Mouse (Mus musculus) G1E (cell line): ENCODE results near the gene C4b. TPM values are rescaled to one million over a fixed set of nuclear protein-coding genes. Genes with fewer than 3 reads are reported as not detected.

ENCODE experiments used
- ATAC-seq: 2 replicates; pipeline ENCODE4 v1.8.0; 2016; ENCODE audit warnings: mild to moderate bottlenecking; ENCODE audit not compliant: insufficient number of reproducible peaks, poor library complexity, low FRiP score, severe bottlenecking; ENCODE audit errors: extremely low read depth
- DNase-seq: peaks from one replicate; pipeline ENCODE4 v3.0.0; 2012; ENCODE audit warnings: low spot score
- H3K27me3 ChIP-seq: 2 replicates; pipeline ENCODE4 v1.6.1; 2012; ENCODE audit warnings: mild to moderate bottlenecking, low read length, inconsistent platforms; ENCODE audit not compliant: insufficient read depth
- H3K36me3 ChIP-seq: replicated peaks from 2 replicates; pipeline ENCODE3; 2012; ENCODE audit warnings: mild to moderate bottlenecking, inconsistent platforms
- H3K4me1 ChIP-seq: 2 replicates; pipeline ENCODE4 v1.6.1; 2012; ENCODE audit warnings: low read depth, low read length, inconsistent platforms, mixed read lengths; ENCODE audit not compliant: insufficient read depth
- H3K4me3 ChIP-seq: 2 replicates; pipeline ENCODE4 v1.5.1; 2012; ENCODE audit warnings: low read depth, mild to moderate bottlenecking, inconsistent platforms, low read length, moderate library complexity, mixed read lengths
- H3K9me3 ChIP-seq: replicated peaks from 2 replicates; pipeline ENCODE4 v1.6.1; 2012; ENCODE audit warnings: inconsistent platforms
- CTCF ChIP-seq: IDR thresholded peaks from 2 replicates; pipeline ENCODE4 v1.5.1; 2012; ENCODE audit warnings: low read depth, low read length, inconsistent platforms, mixed read lengths
- GATA1 ChIP-seq: IDR thresholded peaks from 2 replicates; pipeline ENCODE4 v1.6.1; 2012; ENCODE audit warnings: borderline replicate concordance, low read length, inconsistent platforms, mixed read lengths
- GATA2 ChIP-seq: IDR thresholded peaks from 2 replicates; pipeline ENCODE4 v1.6.1; 2012; ENCODE audit warnings: low read depth, low read length, inconsistent platforms, borderline replicate concordance
- POLR2AphosphoS5 ChIP-seq: IDR thresholded peaks from 2 replicates; pipeline ENCODE4 v1.6.1; 2012; ENCODE audit warnings: low read depth, low read length, inconsistent platforms; ENCODE audit not compliant: insufficient replicate concordance
- TAL1 ChIP-seq: conservative IDR thresholded peaks from 2 replicates; pipeline ENCODE4 v1.6.1; 2012; ENCODE audit warnings: low read depth, low read length, inconsistent platforms, mixed read lengths
- polyA plus RNA-seq: library from polyadenylated mRNA; stranded (reverse); fragments of >175 nt; gene quantifications from 2 replicates; pipeline ENCODE4 v1.2.3, GENCODE M21; 2012
- total RNA-seq, 2 experiments: library from RNA; stranded (forward) in 1 of 2; stranded (reverse) in 1 of 2; fragments of 200-1000 nt in 1 of 2; fragments of >200 nt in 1 of 2; fragmentation: Nextera tagmentation in 1 of 2; gene quantifications; 2 replicates each; pipeline ENCODE4 v1.2.3; 2014 to 2017

Gene C4b
- total and polyA plus RNA-seq, 3 experiments = 0.33 TPM; not detected in 2

- Histone ChIP-seq H3K36me3 (no peaks in the 10 kb centered on the region), H3K27me3 (peaks cover 12% of the 10 kb centered on the region; the same call in 1 of the 2 replicates), H3K9me3 (no peaks in the 10 kb centered on the region), H3K4me3 (no peak overlapping the region), H3K4me1 (0 out of 2 replicates have a peak, but pooled peaks cover 4% of the 10 kb centered on the region)
- DNase-seq (no peak), ATAC-seq (no peak)
- TF ChIP-seq GATA2 (no peak), CTCF (no peak), POLR2AphosphoS5 (no peak), GATA1 (no peak), TAL1 (no peak)
Observed at GRCm38 (mm10) chr17:34683686-34684220, 59.9 kb downstream of the C4b start.

GRCm38 (mm10) chr17:34683179-34683578 lies 60.5 kb downstream of the C4b start:
- no peak for ATAC-seq
- no peaks in the 10 kb centered on the region for H3K36me3 ChIP-seq
- peaks cover 16% of the 10 kb centered on the region; the same call in 1 of the 2 replicates for H3K27me3 ChIP-seq
- H3K4me1 ChIP-seq = 0 out of 2 replicates have a peak, but pooled peaks cover 4% of the 10 kb centered on the region
- H3K4me3 ChIP-seq = no peak overlapping the region
- TF ChIP-seq TAL1 = no peak
- no peak for TF ChIP-seq GATA1
- TF ChIP-seq POLR2AphosphoS5 = no peak
- DNase-seq = no peak
- H3K9me3 ChIP-seq = no peaks in the 10 kb centered on the region

GRCm38 (mm10) chr17:34681881-34682536 lies 61.7 kb downstream of the C4b start:
- Histone ChIP-seq H3K9me3 (no peaks in the 10 kb centered on the region), H3K27me3 (peaks cover 18% of the 10 kb centered on the region; the same call in 1 of the 2 replicates), H3K36me3 (no peaks in the 10 kb centered on the region), H3K4me3 (no peak overlapping the region), H3K4me1 (0 out of 2 replicates have a peak, but pooled peaks cover 4% of the 10 kb centered on the region)
- DNase-seq (no peak), ATAC-seq (no peak)
- TF ChIP-seq TAL1 (no peak), CTCF (no peak), GATA1 (no peak), POLR2AphosphoS5 (no peak)

- Histone ChIP-seq H3K4me3 (no peak overlapping the region), H3K36me3 (no peaks in the 10 kb centered on the region), H3K9me3 (no peaks in the 10 kb centered on the region), H3K4me1 (0 out of 2 replicates have a peak, but pooled peaks cover 4% of the 10 kb centered on the region), H3K27me3 (peaks cover 19% of the 10 kb centered on the region; the same call in 1 of the 2 replicates)
- DNase-seq (no peak), ATAC-seq (no peak)
- TF ChIP-seq CTCF = no peak
- TF ChIP-seq GATA1 = no peak
Observed at GRCm38 (mm10) chr17:34681132-34681571, 62.5 kb downstream of the C4b start.

GRCm38 (mm10) chr17:34680621-34681020 lies 63.1 kb downstream of the C4b start:
- no peak for ATAC-seq
- H3K27me3 ChIP-seq = peaks cover 15% of the 10 kb centered on the region; the same call in 1 of the 2 replicates

GRCm38 (mm10) chr17:34680191-34680590 lies 63.5 kb downstream of the C4b start:
- no peaks in the 10 kb centered on the region for H3K9me3 ChIP-seq
- H3K27me3 ChIP-seq = peaks cover 15% of the 10 kb centered on the region; the same call in 1 of the 2 replicates
- H3K36me3 ChIP-seq = no peaks in the 10 kb centered on the region
- no peak overlapping the region for H3K4me3 ChIP-seq
- TF ChIP-seq GATA1 (no peak), TAL1 (no peak), CTCF (no peak), POLR2AphosphoS5 (no peak), GATA2 (no peak)
- no peak for ATAC-seq
- DNase-seq = no peak
- 0 out of 2 replicates have a peak, but pooled peaks cover 4% of the 10 kb centered on the region for H3K4me1 ChIP-seq

More at GRCm38 (mm10) chr17:34680621-34681020, 63.1 kb downstream of the C4b start:
- DNase-seq = no peak
- Histone ChIP-seq H3K36me3 (no peaks in the 10 kb centered on the region), H3K4me1 (0 out of 2 replicates have a peak, but pooled peaks cover 4% of the 10 kb centered on the region), H3K9me3 (no peaks in the 10 kb centered on the region), H3K4me3 (no peak overlapping the region)
- TF ChIP-seq GATA2 = no peak
- no peak for TF ChIP-seq GATA1
- no peak for TF ChIP-seq POLR2AphosphoS5
- TF ChIP-seq CTCF = no peak
- TF ChIP-seq TAL1 = no peak

Other genes with a start within 250 kb of the C4b start
Only the 20 nearest of the 30 such genes appear.
- 86.3 and 99.5 TPM in 2 replicates for gene Gpsm3, start 154.1 kb downstream of the C4b start, total RNA-seq (2014; fragmentation: Nextera tagmentation)
- 33.7 and 43.2 TPM in 2 replicates for gene Gpsm3, start 154.1 kb downstream of the C4b start, total RNA-seq (2017)
- 399 and 473 TPM in 2 replicates for gene Gpsm3, start 154.1 kb downstream of the C4b start, polyA plus RNA-seq
- gene Pbx2, start 152.6 kb downstream of the C4b start, total RNA-seq (2014; fragmentation: Nextera tagmentation) = 35.8 and 44.2 TPM in 2 replicates
- gene Pbx2, start 152.6 kb downstream of the C4b start, total RNA-seq (2017) = 25.1 and 39.6 TPM in 2 replicates
- 137 and 138 TPM in 2 replicates for gene Pbx2, start 152.6 kb downstream of the C4b start, polyA plus RNA-seq
- 1.9 and 2.2 TPM in 2 replicates for gene Ager, start 146.0 kb downstream of the C4b start, total RNA-seq (2014; fragmentation: Nextera tagmentation)
- 2.1 TPM in 2 replicates for gene Ager, start 146.0 kb downstream of the C4b start, total RNA-seq (2017)
- gene Ager, start 146.0 kb downstream of the C4b start, polyA plus RNA-seq = 5.7 and 6.5 TPM in 2 replicates
- 92.0 and 103 TPM in 2 replicates for gene Rnf5, start 140.2 kb downstream of the C4b start, total RNA-seq (2014; fragmentation: Nextera tagmentation)
- 17.4 and 17.7 TPM in 2 replicates for gene Rnf5, start 140.2 kb downstream of the C4b start, total RNA-seq (2017)
- 63.3 and 70.8 TPM in 2 replicates for gene Rnf5, start 140.2 kb downstream of the C4b start, polyA plus RNA-seq
- gene Agpat1, start 139.6 kb downstream of the C4b start, total RNA-seq (2014; fragmentation: Nextera tagmentation) = 96.3 and 96.4 TPM in 2 replicates
- 24.7 and 25.8 TPM in 2 replicates for gene Agpat1, start 139.6 kb downstream of the C4b start, total RNA-seq (2017)
- gene Agpat1, start 139.6 kb downstream of the C4b start, polyA plus RNA-seq = 163 and 165 TPM in 2 replicates
- gene Egfl8, start 127.9 kb downstream of the C4b start, total RNA-seq (2014; fragmentation: Nextera tagmentation) = 1.5 TPM in 1 of 2 replicates, not detected in the other
- gene Egfl8, start 127.9 kb downstream of the C4b start, total RNA-seq (2017) = 0.29 and 0.93 TPM in 2 replicates
- 0.80 and 1.1 TPM in 2 replicates for gene Egfl8, start 127.9 kb downstream of the C4b start, polyA plus RNA-seq
- 17.1 and 25.6 TPM in 2 replicates for gene Ppt2, start 115.4 kb downstream of the C4b start, total RNA-seq (2014; fragmentation: Nextera tagmentation)
- 5.5 and 5.8 TPM in 2 replicates for gene Ppt2, start 115.4 kb downstream of the C4b start, total RNA-seq (2017)
- 30.8 and 35.1 TPM in 2 replicates for gene Ppt2, start 115.4 kb downstream of the C4b start, polyA plus RNA-seq
- not detected in 2 replicates for gene Prrt1, start 114.3 kb downstream of the C4b start, total RNA-seq (2014; fragmentation: Nextera tagmentation)
- gene Prrt1, start 114.3 kb downstream of the C4b start, total RNA-seq (2017) = not detected in 2 replicates
- gene Prrt1, start 114.3 kb downstream of the C4b start, polyA plus RNA-seq = not detected in 2 replicates
- gene Fkbpl, start 99.1 kb downstream of the C4b start, total RNA-seq (2014; fragmentation: Nextera tagmentation) = 1.6 and 4.7 TPM in 2 replicates
- gene Fkbpl, start 99.1 kb downstream of the C4b start, total RNA-seq (2017) = 11.9 and 22.1 TPM in 2 replicates
- 6.5 and 7.8 TPM in 2 replicates for gene Fkbpl, start 99.1 kb downstream of the C4b start, polyA plus RNA-seq
- gene Atf6b, start 96.7 kb downstream of the C4b start, total RNA-seq (2014; fragmentation: Nextera tagmentation) = 20.5 and 23.0 TPM in 2 replicates
- gene Atf6b, start 96.7 kb downstream of the C4b start, total RNA-seq (2017) = 7.8 and 9.2 TPM in 2 replicates
- 89.0 and 103 TPM in 2 replicates for gene Atf6b, start 96.7 kb downstream of the C4b start, polyA plus RNA-seq
- 0.08 TPM in 1 of 2 replicates, not detected in the other for gene Tnxb, start 73.3 kb downstream of the C4b start, total RNA-seq (2014; fragmentation: Nextera tagmentation)
- gene Tnxb, start 73.3 kb downstream of the C4b start, total RNA-seq (2017) = under 0.01 and 0.06 TPM in 2 replicates
- not detected in 2 replicates for gene Tnxb, start 73.3 kb downstream of the C4b start, polyA plus RNA-seq
- gene Cyp21a1, start 60.7 kb upstream of the C4b start, total RNA-seq (2014; fragmentation: Nextera tagmentation) = not detected in 2 replicates
- gene Cyp21a1, start 60.7 kb upstream of the C4b start, total RNA-seq (2017) = not detected in 2 replicates
- not detected in 2 replicates for gene Cyp21a1, start 60.7 kb upstream of the C4b start, polyA plus RNA-seq
- gene Stk19, start 93.1 kb upstream of the C4b start, total RNA-seq (2014; fragmentation: Nextera tagmentation) = 16.6 and 33.4 TPM in 2 replicates
- gene Stk19, start 93.1 kb upstream of the C4b start, total RNA-seq (2017) = 19.6 and 23.1 TPM in 2 replicates
- 47.6 and 50.2 TPM in 2 replicates for gene Stk19, start 93.1 kb upstream of the C4b start, polyA plus RNA-seq
- gene Dxo, start 93.1 kb upstream of the C4b start, total RNA-seq (2014; fragmentation: Nextera tagmentation) = 25.4 and 27.7 TPM in 2 replicates
- gene Dxo, start 93.1 kb upstream of the C4b start, total RNA-seq (2017) = 18.2 and 22.7 TPM in 2 replicates
- gene Dxo, start 93.1 kb upstream of the C4b start, polyA plus RNA-seq = 58.7 and 70.5 TPM in 2 replicates
- 25.8 and 37.9 TPM in 2 replicates for gene Skiv2l, start 106.3 kb upstream of the C4b start, total RNA-seq (2014; fragmentation: Nextera tagmentation)
- gene Skiv2l, start 106.3 kb upstream of the C4b start, total RNA-seq (2017) = 43.6 and 45.3 TPM in 2 replicates
- gene Skiv2l, start 106.3 kb upstream of the C4b start, polyA plus RNA-seq = 48.8 and 54.7 TPM in 2 replicates
- gene Nelfe, start 106.5 kb upstream of the C4b start, total RNA-seq (2014; fragmentation: Nextera tagmentation) = 66.0 and 86.9 TPM in 2 replicates
- gene Nelfe, start 106.5 kb upstream of the C4b start, total RNA-seq (2017) = 36.9 and 40.4 TPM in 2 replicates
- gene Nelfe, start 106.5 kb upstream of the C4b start, polyA plus RNA-seq = 278 and 284 TPM in 2 replicates
- not detected in 2 replicates for gene Cfb, start 118.6 kb upstream of the C4b start, total RNA-seq (2014; fragmentation: Nextera tagmentation)
- gene Cfb, start 118.6 kb upstream of the C4b start, total RNA-seq (2017) = not detected in 2 replicates
- gene Cfb, start 118.6 kb upstream of the C4b start, polyA plus RNA-seq = not detected in 2 replicates
- gene Zbtb12, start 135.6 kb upstream of the C4b start, total RNA-seq (2014; fragmentation: Nextera tagmentation) = 5.4 and 6.1 TPM in 2 replicates
- gene Zbtb12, start 135.6 kb upstream of the C4b start, total RNA-seq (2017) = 3.1 and 4.4 TPM in 2 replicates
- gene Zbtb12, start 135.6 kb upstream of the C4b start, polyA plus RNA-seq = 20.4 and 22.7 TPM in 2 replicates
- gene Gm20547, start 138.2 kb upstream of the C4b start, total RNA-seq (2014; fragmentation: Nextera tagmentation) = not detected in 2 replicates
- not detected in 2 replicates for gene Gm20547, start 138.2 kb upstream of the C4b start, total RNA-seq (2017)
- not detected in 2 replicates for gene Gm20547, start 138.2 kb upstream of the C4b start, polyA plus RNA-seq
- 22.2 and 25.9 TPM in 2 replicates for gene C2, start 154.4 kb upstream of the C4b start, total RNA-seq (2014; fragmentation: Nextera tagmentation)
- gene C2, start 154.4 kb upstream of the C4b start, total RNA-seq (2017) = 1.4 and 2.5 TPM in 2 replicates
- gene C2, start 154.4 kb upstream of the C4b start, polyA plus RNA-seq = 1.2 and 2.3 TPM in 2 replicates